Mouse (Mus musculus): Measurements from ENCODE around the gene Gm21860. TPM values are rescaled to one million over a fixed set of nuclear protein-coding genes. Genes with fewer than 3 reads are reported as not detected.
"Not testable (repeated sequence)": the region's sequence is repeated elsewhere in the genome, so short reads cannot be mapped to it uniquely, and the experiment has no call there.

The Gm21860 gene
- polyA plus RNA-seq, 1 experiment from 2014 or later: not detected

DNA sequence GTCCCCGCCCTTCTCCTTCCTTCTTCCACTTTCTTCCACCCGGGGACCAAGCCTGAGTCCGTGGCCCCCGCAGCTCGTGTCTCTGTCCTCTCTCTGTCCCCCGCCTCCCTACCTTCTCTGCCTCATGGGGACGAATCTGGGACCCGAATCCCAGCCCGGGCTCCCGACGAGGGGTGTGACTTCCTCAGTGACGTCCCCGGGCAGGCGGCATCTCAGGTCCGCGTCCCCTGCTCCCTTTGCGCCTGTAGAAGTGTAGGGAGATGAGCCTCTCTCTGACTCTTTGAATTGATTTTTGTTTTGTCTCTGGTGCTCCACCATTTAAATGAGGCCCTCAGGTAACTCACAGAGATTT, 25.7 kb downstream of the Gm21860 start:
- 82% methylated on average over 16 of the region's 17 CpGs for WGBS
- ATAC-seq (ENCODE audit: borderline replicate concordance, extremely low read depth, low FRiP score, low TSS enrichment): not testable (repeated sequence)

DNA sequence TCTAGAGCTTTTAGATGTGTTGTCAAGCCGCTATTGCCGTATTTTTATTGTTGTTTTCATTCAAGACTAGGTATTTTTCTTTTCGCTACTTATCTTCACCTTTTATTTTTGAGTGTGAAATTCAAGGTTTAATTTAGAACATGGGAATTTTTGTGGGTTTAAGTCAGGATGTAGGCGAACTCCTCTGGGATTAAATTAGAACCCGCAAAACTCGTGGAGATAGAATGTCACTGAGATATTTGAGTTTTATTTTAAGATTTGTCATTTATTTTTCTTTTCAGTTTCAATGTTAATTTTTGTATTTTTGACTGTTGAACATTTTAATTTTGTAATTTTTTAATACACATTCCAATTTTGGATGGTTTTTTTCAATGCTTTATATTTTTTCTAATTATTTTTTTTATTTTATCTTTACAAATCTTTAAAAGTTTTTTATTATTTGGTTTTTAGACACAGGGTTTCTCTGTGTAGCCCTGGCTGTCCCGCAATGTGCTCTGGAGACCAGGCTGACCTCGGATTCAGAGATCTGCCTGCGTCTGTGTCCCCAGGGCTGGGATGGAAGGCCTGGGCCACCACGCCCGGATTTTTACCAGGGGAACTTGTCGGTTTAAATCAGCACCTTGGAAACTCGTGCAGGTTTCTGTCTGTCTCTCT, 26.2 kb downstream of the Gm21860 start:
- 74% methylated on average over 12 of the region's 13 CpGs for WGBS
- H3K27me3 ChIP-seq; H3K9ac ChIP-seq; H3K4me2 ChIP-seq; H3K27ac ChIP-seq; H3K36me3 ChIP-seq; H3K9me3 ChIP-seq; H3K4me3 ChIP-seq; ATAC-seq (ENCODE audit: borderline replicate concordance, extremely low read depth, low FRiP score, low TSS enrichment); H3K4me1 ChIP-seq: not testable (repeated sequence)

More for the DNA sequence above, 25.7 kb downstream of the Gm21860 start:
- not testable (repeated sequence) for H3K27me3 ChIP-seq, H3K4me2 ChIP-seq, H3K4me3 ChIP-seq, H3K27ac ChIP-seq, H3K36me3 ChIP-seq, H3K9me3 ChIP-seq, H3K4me1 ChIP-seq, H3K9ac ChIP-seq

DNA sequence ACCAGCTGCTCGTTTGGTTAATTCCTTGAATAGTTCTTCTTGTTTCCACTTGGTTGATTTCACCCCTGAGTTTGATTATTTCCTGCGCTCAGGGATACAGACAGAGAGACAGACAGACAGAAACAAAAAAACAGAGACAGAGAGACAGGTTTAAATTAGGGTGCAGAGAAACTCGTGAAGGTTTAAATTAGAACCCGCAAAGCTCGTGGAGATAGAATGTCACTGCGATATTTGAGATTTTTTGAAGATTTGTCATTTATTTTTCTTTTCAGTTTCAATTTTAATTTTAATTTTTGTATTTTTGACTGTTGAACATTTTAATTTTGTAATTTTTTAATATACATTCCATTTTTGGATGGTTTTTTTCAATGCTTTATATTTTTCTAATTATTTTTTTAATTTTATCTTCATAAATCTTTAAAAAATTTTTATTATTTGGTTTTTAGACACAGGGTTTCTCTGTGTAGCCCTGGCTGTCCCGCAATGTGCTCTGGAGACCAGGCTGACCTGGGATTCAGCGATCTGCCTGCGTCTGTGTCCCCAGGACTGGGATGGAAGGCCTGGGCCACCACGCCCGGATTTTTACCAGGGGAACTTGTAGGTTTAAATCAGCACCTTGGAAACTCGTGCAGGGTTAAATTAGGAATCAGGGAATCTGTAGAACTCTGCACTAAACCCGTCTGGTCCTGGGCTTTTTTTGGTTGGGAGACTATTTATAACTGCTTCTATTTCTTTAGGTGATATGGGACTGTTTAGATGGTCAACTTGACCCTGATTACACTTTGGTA, 27.3 kb downstream of the Gm21860 start:
- not testable (repeated sequence) for H3K36me3 ChIP-seq; H3K4me3 ChIP-seq; ATAC-seq (ENCODE audit: borderline replicate concordance, extremely low read depth, low FRiP score, low TSS enrichment); H3K27ac ChIP-seq; H3K4me1 ChIP-seq; H3K9me3 ChIP-seq; H3K4me2 ChIP-seq; H3K9ac ChIP-seq; H3K27me3 ChIP-seq
- 65% methylated on average over 13 of the region's 13 CpGs for WGBS

DNA sequence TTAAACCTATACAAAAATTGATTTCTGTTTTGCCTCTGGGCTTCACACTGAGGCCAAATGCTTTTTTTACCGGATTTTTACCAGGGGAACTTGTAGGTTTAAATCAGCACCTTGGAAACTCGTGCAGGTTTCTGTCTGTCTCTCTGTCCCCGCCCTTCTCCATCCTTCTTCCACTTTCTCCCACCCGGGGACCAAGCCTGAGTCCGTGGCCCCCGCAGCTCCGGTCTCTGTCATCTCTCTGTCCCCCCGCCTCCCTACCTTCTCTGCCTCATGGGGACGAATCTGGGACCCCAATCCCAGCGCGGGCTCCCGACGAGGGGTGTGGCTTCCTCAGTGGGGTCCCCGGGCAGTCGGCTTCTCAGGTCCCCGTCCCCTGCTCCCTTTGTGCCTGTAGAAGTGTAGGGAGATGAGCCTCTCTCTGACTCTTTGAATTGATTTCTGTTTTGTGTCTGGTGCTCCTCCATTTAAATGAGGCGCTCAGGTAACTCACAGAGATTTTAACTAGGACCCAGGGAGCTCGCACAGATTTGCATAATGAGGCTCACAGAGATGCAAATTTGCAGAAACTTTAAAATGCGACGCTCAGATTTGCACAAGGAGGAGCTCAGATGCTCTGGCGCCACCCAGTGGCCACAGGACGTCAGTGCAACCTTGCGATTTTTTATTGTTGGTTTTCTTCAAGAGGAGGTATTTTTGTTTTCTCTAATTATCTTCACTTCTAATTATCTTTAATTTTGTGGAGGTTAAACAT, 28.7 kb downstream of the Gm21860 start:
- not testable (repeated sequence) for ATAC-seq (ENCODE audit: borderline replicate concordance, extremely low read depth, low FRiP score, low TSS enrichment); H3K4me2 ChIP-seq; H3K27ac ChIP-seq; H3K4me1 ChIP-seq; H3K36me3 ChIP-seq; H3K9me3 ChIP-seq; H3K9ac ChIP-seq; H3K27me3 ChIP-seq; H3K4me3 ChIP-seq
- WGBS: 72% methylated on average over 22 of the region's 23 CpGs

DNA sequence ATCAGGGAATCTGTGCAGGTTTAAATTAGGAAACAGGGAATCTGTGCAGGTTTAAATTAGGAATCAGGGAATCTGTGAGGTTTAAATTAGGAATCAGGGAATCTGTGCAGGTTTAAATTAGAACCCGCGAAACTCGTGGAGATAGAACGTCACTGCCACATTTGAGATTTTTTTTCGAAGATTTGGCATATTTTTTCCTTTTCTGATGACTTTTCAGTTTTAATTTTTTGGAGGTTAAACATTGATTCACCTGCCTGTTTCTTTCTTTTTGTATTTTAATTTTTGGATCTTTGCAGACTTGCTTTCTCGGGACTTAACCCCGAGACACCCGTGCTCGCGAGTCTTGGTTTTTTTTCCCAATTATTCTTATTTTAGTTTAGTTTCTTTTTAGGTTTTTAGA, 29.5 kb downstream of the Gm21860 start:
- not testable (repeated sequence) for H3K4me2 ChIP-seq; H3K27me3 ChIP-seq; H3K27ac ChIP-seq; H3K4me1 ChIP-seq; H3K9me3 ChIP-seq; H3K36me3 ChIP-seq; H3K4me3 ChIP-seq; H3K9ac ChIP-seq; ATAC-seq (ENCODE audit: borderline replicate concordance, extremely low read depth, low FRiP score, low TSS enrichment)
- WGBS: 87% methylated on average over 10 of the region's 10 CpGs

DNA sequence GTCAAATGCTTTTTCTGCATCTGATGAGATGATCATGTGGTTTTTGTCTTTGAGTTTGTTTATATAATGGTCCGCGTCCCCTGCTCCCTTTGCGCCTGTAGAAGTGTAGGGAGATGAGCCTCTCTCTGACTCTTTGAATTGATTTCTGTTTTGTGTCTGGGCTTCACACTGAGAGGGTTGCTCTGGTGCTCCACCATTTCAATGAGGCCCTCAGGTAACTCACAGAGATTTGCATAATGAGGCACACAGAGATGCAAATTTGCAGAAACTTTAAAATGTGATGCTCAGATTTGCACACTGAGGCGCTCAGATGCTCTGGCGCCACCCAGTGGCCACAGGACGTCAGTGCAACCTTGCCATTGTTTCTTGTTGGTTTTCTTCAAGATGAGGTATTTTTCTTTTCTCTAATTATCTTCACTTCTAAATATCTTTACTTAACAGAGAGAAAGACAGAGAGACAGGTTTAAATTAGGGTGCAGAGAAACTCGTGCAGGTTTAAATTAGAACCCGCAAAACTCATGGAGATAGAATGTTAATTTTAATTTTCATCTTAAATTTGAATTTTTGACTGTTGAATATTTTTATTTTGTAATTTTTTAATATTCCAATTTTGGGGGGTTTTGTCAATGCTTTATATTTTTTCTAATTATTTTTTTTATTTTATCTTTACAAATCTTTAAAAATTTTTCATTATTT, 30.5 kb downstream of the Gm21860 start:
- ATAC-seq (ENCODE audit: borderline replicate concordance, extremely low read depth, low FRiP score, low TSS enrichment): peak; percentile 67

DNA sequence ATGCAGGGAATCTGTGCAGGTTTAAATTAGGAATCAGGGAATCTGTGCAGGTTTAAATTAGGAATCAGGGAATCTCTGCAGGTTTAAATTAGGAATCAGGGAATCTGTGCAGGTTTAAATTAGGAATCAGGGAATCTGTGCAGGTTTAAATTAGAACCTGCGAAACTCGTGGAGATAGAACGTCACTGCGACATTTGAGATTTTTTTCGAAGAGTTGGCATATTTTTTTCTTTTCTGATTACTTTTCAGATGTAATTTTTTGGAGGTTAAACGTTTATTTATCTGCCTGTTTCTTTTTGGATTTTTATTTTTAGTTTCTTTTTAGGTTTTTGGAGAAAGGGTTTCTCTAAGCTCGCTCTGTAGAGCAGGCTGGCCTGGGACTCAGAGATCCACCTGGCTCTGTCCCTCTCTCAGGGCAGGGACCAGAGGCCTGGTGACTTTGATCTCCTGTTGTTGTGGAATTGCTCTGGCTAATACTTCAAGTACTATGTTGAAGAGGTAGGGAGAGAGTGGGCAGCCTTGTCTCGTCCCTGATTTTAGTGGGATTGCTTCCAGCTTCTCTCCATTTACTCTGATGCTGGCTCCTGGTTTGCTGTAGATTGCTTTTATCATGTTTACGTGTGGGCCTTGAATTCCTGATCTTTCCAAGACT, 31.2 kb downstream of the Gm21860 start:
- ATAC-seq (ENCODE audit: borderline replicate concordance, extremely low read depth, low FRiP score, low TSS enrichment); H3K9ac ChIP-seq; H3K36me3 ChIP-seq; H3K27me3 ChIP-seq; H3K27ac ChIP-seq; H3K4me1 ChIP-seq; H3K9me3 ChIP-seq; H3K4me2 ChIP-seq; H3K4me3 ChIP-seq: not testable (repeated sequence)
- WGBS: 71% methylated on average over 9 of the region's 9 CpGs

More for the DNA sequence above, 30.5 kb downstream of the Gm21860 start:
- not testable (repeated sequence) for H3K27ac ChIP-seq, H3K9me3 ChIP-seq, H3K36me3 ChIP-seq, H3K4me2 ChIP-seq, H3K27me3 ChIP-seq, H3K4me3 ChIP-seq, H3K9ac ChIP-seq, H3K4me1 ChIP-seq
- WGBS: 59% methylated on average over 8 of the region's 8 CpGs

DNA sequence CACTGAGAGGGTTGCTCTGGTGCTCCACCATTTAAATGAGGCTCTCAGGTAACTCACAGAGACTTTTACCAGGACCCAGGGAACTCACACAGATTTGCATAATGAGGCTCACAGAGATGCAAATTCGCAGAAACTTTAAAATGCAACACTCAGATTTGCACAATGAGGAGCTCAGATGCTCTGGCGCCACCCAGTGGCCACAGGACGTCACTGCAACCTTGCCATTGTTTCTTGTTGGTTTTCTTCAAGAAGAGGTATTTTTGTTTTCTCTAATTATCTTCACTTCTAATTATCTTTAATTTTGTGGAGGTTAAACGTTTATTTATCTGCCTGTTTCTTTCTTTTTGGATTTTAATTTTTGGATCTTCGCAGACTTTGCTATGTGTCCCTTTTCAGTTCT, 34.1 kb downstream of the Gm21860 start:
- H3K27me3 ChIP-seq; H3K27ac ChIP-seq; H3K36me3 ChIP-seq; ATAC-seq (ENCODE audit: borderline replicate concordance, extremely low read depth, low FRiP score, low TSS enrichment); H3K9me3 ChIP-seq; H3K4me2 ChIP-seq; H3K4me3 ChIP-seq; H3K9ac ChIP-seq; H3K4me1 ChIP-seq: not testable (repeated sequence)
- 29% methylated on average over 5 of the region's 5 CpGs for WGBS

DNA sequence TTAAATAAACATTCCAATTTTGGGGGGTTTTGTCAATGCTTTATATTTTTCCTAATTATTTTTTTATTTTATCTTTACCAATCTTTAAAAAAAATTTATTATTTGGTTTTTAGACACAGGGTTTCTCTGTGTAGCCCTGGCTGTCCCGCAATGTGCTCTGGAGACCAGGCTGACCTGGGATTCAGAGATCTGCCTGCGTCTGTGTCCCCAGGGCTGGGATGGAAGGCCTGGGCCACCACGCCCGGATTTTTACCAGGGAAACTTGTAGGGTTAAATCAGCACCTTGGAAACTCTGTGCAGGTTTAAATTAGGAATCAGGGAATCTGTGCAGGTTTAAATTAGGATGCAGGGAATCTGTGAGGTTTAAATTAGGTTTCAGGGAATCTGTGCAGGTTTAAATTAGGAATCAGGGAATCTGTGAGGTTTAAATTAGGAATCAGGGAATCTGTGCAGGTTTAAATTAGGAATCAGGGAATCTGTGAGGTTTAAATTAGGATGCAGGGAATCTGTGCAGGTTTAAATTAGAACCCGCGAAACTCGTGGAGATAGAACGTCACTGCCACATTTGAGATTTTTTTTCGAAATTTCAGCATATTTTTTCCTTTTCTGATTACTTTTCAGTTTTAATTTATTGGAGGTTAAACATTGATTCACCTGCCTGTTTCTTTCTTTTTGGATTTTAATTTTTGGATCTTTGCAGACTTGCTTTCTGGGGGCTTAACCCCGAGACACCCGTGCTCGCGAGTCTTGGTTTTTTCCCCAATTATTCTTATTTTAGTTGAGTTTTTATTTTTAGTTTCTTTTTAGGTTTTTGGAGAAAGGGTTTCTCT, 35.0 kb downstream of the Gm21860 start:
- not testable (repeated sequence) for H3K4me1 ChIP-seq; H3K27me3 ChIP-seq; H3K36me3 ChIP-seq; H3K9me3 ChIP-seq; H3K4me2 ChIP-seq; ATAC-seq (ENCODE audit: borderline replicate concordance, extremely low read depth, low FRiP score, low TSS enrichment); H3K9ac ChIP-seq; H3K4me3 ChIP-seq; H3K27ac ChIP-seq
- WGBS: 82% methylated on average over 13 of the region's 13 CpGs

DNA sequence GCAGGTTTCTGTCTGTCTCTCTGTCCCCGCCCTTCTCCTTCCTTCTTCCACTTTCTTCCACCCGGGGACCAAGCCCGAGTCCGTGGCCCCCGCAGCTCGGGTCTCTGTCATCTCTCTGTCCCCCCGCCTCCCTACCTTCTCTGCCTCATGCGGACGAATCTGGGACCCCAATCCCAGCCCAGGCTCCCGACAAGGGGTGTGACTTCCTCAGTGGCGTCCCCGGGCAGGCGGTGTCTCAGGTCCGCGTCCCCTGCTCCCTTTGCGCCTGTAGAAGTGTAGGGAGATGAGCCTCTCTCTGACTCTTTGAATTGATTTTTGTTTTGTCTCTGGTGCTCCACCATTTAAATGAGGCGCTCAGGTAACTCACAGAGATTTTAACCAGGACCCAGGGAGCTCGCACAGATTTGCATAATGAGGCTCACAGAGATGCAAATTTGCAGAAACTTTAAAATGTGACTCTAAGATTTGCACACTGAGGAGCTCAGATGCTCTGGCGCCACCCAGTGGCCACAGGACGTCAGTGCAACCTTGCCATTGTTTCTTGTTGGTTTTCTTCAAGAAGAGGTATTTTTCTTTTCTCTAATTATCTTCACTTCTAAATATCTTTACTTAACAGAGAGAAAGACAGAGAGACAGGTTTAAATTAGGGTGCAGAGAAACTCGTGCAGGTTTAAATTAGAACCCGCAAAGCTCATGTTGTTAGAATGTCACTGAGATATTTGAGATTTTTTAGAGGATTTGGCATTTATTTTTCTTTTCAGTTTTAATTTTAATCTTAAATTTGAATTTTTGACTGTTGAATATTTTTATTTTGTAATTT, 35.8 kb downstream of the Gm21860 start:
- H3K9ac ChIP-seq, H3K27ac ChIP-seq, H3K36me3 ChIP-seq, H3K4me3 ChIP-seq, H3K27me3 ChIP-seq, H3K4me2 ChIP-seq, H3K9me3 ChIP-seq, H3K4me1 ChIP-seq: not testable (repeated sequence)
- peak; percentile 93 for ATAC-seq (ENCODE audit: borderline replicate concordance, extremely low read depth, low FRiP score, low TSS enrichment)
- WGBS: 79% methylated on average over 22 of the region's 22 CpGs
